Mouse (Mus musculus) right cerebral cortex, postnatal 36 days (tissue): ENCODE results near the gene Rhbdf2.
A peak's percentile ranks its signal among the peaks of the same experiment; 100 is the strongest.
"Not testable (repeated sequence)": the region's sequence is repeated elsewhere in the genome, so short reads cannot be mapped to it uniquely, and the experiment has no call there.

ENCODE experiments used
- DNase-seq, 2 experiments: peaks; one replicate each; pipeline ENCODE4 v3.0.0; 2022; ENCODE audit warnings: low spot score in 2 of 2, mixed read lengths in 1 of 2

Rhbdf2 gene

GRCm38 (mm10) chr11:116643579-116644224 lies 16.9 kb upstream of the Rhbdf2 start:
- DNase-seq: no peak

- DNase-seq: peak; percentile 51 to 67
Measured at GRCm38 (mm10) chr11:116642681-116643578, 16.1 kb upstream of the Rhbdf2 start.

- no peak for DNase-seq
Measured at GRCm38 (mm10) chr11:116641731-116642130, 14.9 kb upstream of the Rhbdf2 start.

GRCm38 (mm10) chr11:116641168-116641567 lies 14.3 kb upstream of the Rhbdf2 start:
- DNase-seq: no peak

GRCm38 (mm10) chr11:116636607-116637006 lies 9.8 kb upstream of the Rhbdf2 start:
- DNase-seq: not testable (repeated sequence)

GRCm38 (mm10) chr11:116632962-116633361 lies 6.1 kb upstream of the Rhbdf2 start:
- no peak for DNase-seq

GRCm38 (mm10) chr11:116630171-116630965 lies 3.5 kb upstream of the Rhbdf2 start:
- no peak for DNase-seq

GRCm38 (mm10) chr11:116629472-116629871 lies 2.7 kb upstream of the Rhbdf2 start:
- no peak for DNase-seq

- DNase-seq: peak; percentile 73 to 78
Measured at GRCm38 (mm10) chr11:116628712-116629111, 1.9 kb upstream of the Rhbdf2 start.

GRCm38 (mm10) chr11:116627072-116628020 lies 527 bp upstream of the Rhbdf2 start:
- DNase-seq: no peak

GRCm38 (mm10) chr11:116625081-116626000 lies 1.5 kb downstream of the Rhbdf2 start:
- DNase-seq: no peak

- DNase-seq: no peak
Measured at GRCm38 (mm10) chr11:116624131-116624832, 2.5 kb downstream of the Rhbdf2 start.

- DNase-seq: no peak
Measured at GRCm38 (mm10) chr11:116623281-116624124, 3.3 kb downstream of the Rhbdf2 start.

GRCm38 (mm10) chr11:116621258-116621704 lies 5.5 kb downstream of the Rhbdf2 start:
- DNase-seq: no peak

GRCm38 (mm10) chr11:116620559-116621253 lies 6.1 kb downstream of the Rhbdf2 start:
- DNase-seq: no peak

GRCm38 (mm10) chr11:116620073-116620472 lies 6.7 kb downstream of the Rhbdf2 start:
- no peak for DNase-seq

- DNase-seq: no peak
Measured at GRCm38 (mm10) chr11:116619561-116619960, 7.3 kb downstream of the Rhbdf2 start.

GRCm38 (mm10) chr11:116619156-116619555 lies 7.7 kb downstream of the Rhbdf2 start:
- DNase-seq: no peak
